Mouse (Mus musculus) CH12.LX (cell line): Measurements from ENCODE around the gene Ttl. TPM values are rescaled to one million over a fixed set of nuclear protein-coding genes. Genes with fewer than 3 reads are reported as not detected.

ENCODE experiments used
- DNase-seq: peaks from one replicate; pipeline ENCODE4 v3.0.0-alpha.2; 2013; ENCODE audit errors: extremely low read depth
- H3K27ac ChIP-seq: 2 replicates; pipeline ENCODE4 v1.5.1; 2012; ENCODE audit warnings: low read depth, mild to moderate bottlenecking, control low read depth, moderate library complexity; ENCODE audit not compliant: insufficient read depth
- H3K27me3 ChIP-seq: replicated peaks from 2 replicates; pipeline ENCODE3; 2012; ENCODE audit warnings: inconsistent platforms
- H3K36me3 ChIP-seq, 2 experiments: replicated peaks in 1 of 2; 2 replicates each; pipeline versions ENCODE3 to v1.6.1; 2012; ENCODE audit warnings: inconsistent platforms in 1 of 2, low read length in 1 of 2, mild to moderate bottlenecking in 1 of 2, mixed read lengths in 1 of 2, moderate library complexity in 1 of 2; ENCODE audit not compliant: control insufficient read depth in 1 of 2, insufficient read depth in 1 of 2
- H3K4me1 ChIP-seq, 2 experiments: 2 replicates each; pipeline ENCODE4 v1.6.1; 2012; ENCODE audit warnings: inconsistent platforms in 1 of 2, moderate library complexity in 1 of 2; ENCODE audit not compliant: insufficient read depth in 2 of 2, control insufficient read depth in 1 of 2
- H3K4me2 ChIP-seq: 2 replicates; pipeline ENCODE4 v1.6.1; 2012; ENCODE audit warnings: low read depth, mild to moderate bottlenecking, control low read depth; ENCODE audit not compliant: poor library complexity, insufficient read depth, severe bottlenecking
- H3K4me3 ChIP-seq, 3 experiments: fragments of 150-350 bp in 1 of 3; sonication (generic) in 1 of 3; replicated peaks in 1 of 3; 2 replicates each; pipeline versions ENCODE3 to v1.5.1; 2011 to 2012; ENCODE audit warnings: low read depth in 2 of 3, low read length in 2 of 3, mild to moderate bottlenecking in 2 of 3, moderate library complexity in 2 of 3, control low read depth in 1 of 3, improper control_type of control experiment in 1 of 3, inconsistent platforms in 1 of 3, mixed read lengths in 1 of 3; ENCODE audit not compliant: poor library complexity in 1 of 3
- H3K79me2 ChIP-seq: replicated peaks from 2 replicates; pipeline ENCODE4 v1.6.1; 2012; ENCODE audit warnings: mild to moderate bottlenecking, moderate library complexity; ENCODE audit not compliant: control insufficient read depth, poor library complexity, insufficient read depth, severe bottlenecking; ENCODE audit errors: extremely low read depth
- H3K9ac ChIP-seq: 2 replicates; pipeline ENCODE4 v1.6.1; 2012; ENCODE audit warnings: low read depth, mild to moderate bottlenecking, control low read depth, moderate library complexity; ENCODE audit not compliant: insufficient read depth
- H3K9me3 ChIP-seq: replicated peaks from 2 replicates; pipeline ENCODE3; 2012; ENCODE audit warnings: low read length, inconsistent platforms, mixed read lengths
- BHLHE40 ChIP-seq: IDR thresholded peaks from 2 replicates; pipeline ENCODE4 v1.6.1; 2011; ENCODE audit warnings: mild to moderate bottlenecking, low read depth, low read length, improper control_type of control experiment
- CHD1 ChIP-seq: IDR thresholded peaks from 2 replicates; pipeline ENCODE4 v1.6.1; 2012; ENCODE audit warnings: low read depth, low read length, improper control_type of control experiment, inconsistent platforms
- CHD2 ChIP-seq: IDR thresholded peaks from 2 replicates; pipeline ENCODE4 v1.6.1; 2011; ENCODE audit warnings: low read length, improper control_type of control experiment
- CTCF ChIP-seq, 2 experiments: IDR thresholded peaks in 1 of 2; conservative IDR thresholded peaks in 1 of 2; 2 replicates each; pipeline ENCODE4 v1.5.1; 2011 to 2012; ENCODE audit warnings: low read depth in 2 of 2, low read length in 2 of 2, improper control_type of control experiment in 1 of 2, inconsistent platforms in 1 of 2, mild to moderate bottlenecking in 1 of 2, moderate library complexity in 1 of 2
- GABPA ChIP-seq: IDR thresholded peaks from 2 replicates; pipeline ENCODE4 v1.6.1; 2012; ENCODE audit warnings: low read depth, low read length, improper control_type of control experiment, inconsistent platforms; ENCODE audit not compliant: insufficient replicate concordance
- MAFK ChIP-seq: IDR thresholded peaks from 2 replicates; pipeline ENCODE4 v1.6.1; 2011; ENCODE audit warnings: low read length, improper control_type of control experiment; ENCODE audit not compliant: insufficient replicate concordance
- MAZ ChIP-seq: IDR thresholded peaks from 2 replicates; pipeline ENCODE4 v1.6.1; 2012; ENCODE audit warnings: low read depth, mild to moderate bottlenecking, inconsistent platforms, low read length, improper control_type of control experiment, moderate library complexity
- MEF2A ChIP-seq: IDR thresholded peaks from 2 replicates; pipeline ENCODE4 v1.6.1; 2014; ENCODE audit warnings: low read depth, mild to moderate bottlenecking, inconsistent platforms, low read length, improper control_type of control experiment, borderline replicate concordance
- NRF1 ChIP-seq: IDR thresholded peaks from 2 replicates; pipeline ENCODE4 v1.6.1; 2014; ENCODE audit warnings: low read depth, mild to moderate bottlenecking, inconsistent platforms, low read length, improper control_type of control experiment, moderate library complexity
- POLR2AphosphoS2 ChIP-seq: IDR thresholded peaks from 2 replicates; pipeline ENCODE4 v1.6.1; 2011; ENCODE audit warnings: low read depth, low read length, improper control_type of control experiment
- RAD21 ChIP-seq: IDR thresholded peaks from 2 replicates; pipeline ENCODE4 v1.6.1; 2011; ENCODE audit warnings: low read depth, mild to moderate bottlenecking, low read length, improper control_type of control experiment, moderate library complexity
- SMC3 ChIP-seq: IDR thresholded peaks from 2 replicates; pipeline ENCODE4 v1.6.1; 2011; ENCODE audit warnings: low read depth, low read length, improper control_type of control experiment
- ZC3H11A ChIP-seq: IDR thresholded peaks from 2 replicates; pipeline ENCODE4 v1.6.1; 2012; ENCODE audit warnings: low read depth, mild to moderate bottlenecking, inconsistent platforms, low read length, improper control_type of control experiment
- ZKSCAN1 ChIP-seq: IDR thresholded peaks from 2 replicates; pipeline ENCODE4 v1.6.1; 2012; ENCODE audit warnings: low read depth, inconsistent platforms, low read length, improper control_type of control experiment, borderline replicate concordance
- dilution Hi-C: fragments of 300-500 bp; cut with MboI; formaldehyde crosslinking; loops from 2 replicates; pipeline ENCODE4 v1.14.3; 2020; ENCODE audit warnings: low sequenced_read_pairs; ENCODE audit not compliant: extremely low pct_unique_long_range_greater_than_20kb, extremely low pct_ligation_motif_present
- in situ Hi-C: fragments of 300-500 bp; cut with MboI; formaldehyde crosslinking; loops from 3 replicates; pipeline ENCODE4 v1.14.3; 2019; ENCODE audit warnings: low sequenced_read_pairs, low pct_ligation_motif_present, low pct_unique_long_range_greater_than_20kb, mixed read lengths
- polyA plus RNA-seq: library from polyadenylated mRNA; unstranded; fragments of >175 nt; gene quantifications from 2 replicates; pipeline ENCODE4 v1.2.1, GENCODE M21; 2012; ENCODE audit warnings: low read depth; ENCODE audit not compliant: insufficient read length
- total RNA-seq, 2 experiments: library from RNA; depleted of rRNA; stranded (reverse); fragments of 300-350 nt in 1 of 2; fragments of >200 nt in 1 of 2; gene quantifications; 2 replicates each; pipeline ENCODE4 v1.2.3; 2012 to 2014

Gene Ttl
- total and polyA plus RNA-seq, 3 experiments: 1.8 to 2.9 (median 2.7) TPM

GRCm38 (mm10) chr2:129040567-129040966 is 25.2 kb upstream of the Ttl start:
- in situ Hi-C loops: no loop called here
- Histone ChIP-seq H3K4me3 (no peak overlapping the region), H3K9ac (no peak overlapping the region), H3K9me3 (no peaks in the 10 kb centered on the region), H3K4me2 (no peak overlapping the region), H3K79me2 (no peaks in the 10 kb centered on the region), H3K27me3 (no peaks in the 10 kb centered on the region), H3K27ac (no peak overlapping the region), H3K36me3 (no peaks in the 10 kb centered on the region), H3K4me1 (peaks cover 0 to 2% of the 10 kb centered on the region in 2 experiments; a peak in 2 of 4 replicates)
- TF ChIP-seq CHD1 (no peak), RAD21 (peak; percentile 32), SMC3 (peak; percentile 35), CTCF (conservative IDR thresholded peaks at IDR 0.05 in 1 of 2, IDR thresholded peaks at IDR 0.05 in 1 of 2; ENCODE audit: low read depth in 2 of 2, low read length in 2 of 2) (peak in 1 of 2 experiments; percentile 54; a peak in 2 of 4 replicates), POLR2AphosphoS2 (no peak)
- DNase-seq: no peak
- dilution Hi-C loops: no loop called here

- no peak for DNase-seq
- Histone ChIP-seq H3K4me2 (no peak overlapping the region), H3K4me3 (no peak overlapping the region), H3K4me1 (no peaks in the 10 kb centered on the region), H3K36me3 (no peaks in the 10 kb centered on the region), H3K27me3 (no peaks in the 10 kb centered on the region), H3K79me2 (no peaks in the 10 kb centered on the region), H3K9ac (no peak overlapping the region), H3K9me3 (no peaks in the 10 kb centered on the region), H3K27ac (no peak overlapping the region)
- TF ChIP-seq GABPA: no peak
- TF ChIP-seq MAZ: no peak
- no peak for TF ChIP-seq RAD21
- no peak for TF ChIP-seq CTCF (conservative IDR thresholded peaks at IDR 0.05 in 1 of 2, IDR thresholded peaks at IDR 0.05 in 1 of 2; ENCODE audit: low read depth in 2 of 2, low read length in 2 of 2)
- TF ChIP-seq ZKSCAN1: no peak
- no peak for TF ChIP-seq MAFK
- TF ChIP-seq MEF2A: no peak
- no peak for TF ChIP-seq NRF1
- no peak for TF ChIP-seq ZC3H11A
- TF ChIP-seq BHLHE40: no peak
- no peak for TF ChIP-seq CHD2
- dilution Hi-C loops: no loop called here
- in situ Hi-C loops: no loop called here
Measured at GRCm38 (mm10) chr2:129046172-129046845, 19.4 kb upstream of the Ttl start.
